ENCODE assay signal across 17 mouse cellular contexts in genomic region chr1:73244016-73244415, GRCm38 (mm10).
"Had no signal": no experiment of that assay in that cellular context is flagged by ENCODE, and none has a peak within 500 bp of the region (broad histone marks: within the 10 kb centered on the region; RNA-seq: fewer than 3 reads in every experiment).

No protein-coding gene starts in this region.

- H3K4me2 ChIP-seq: limb, embryonic 12.5 days; liver, embryonic 13.5 days; lung, embryonic 15.5 days; midbrain, embryonic 11.5 days; midbrain, embryonic 15.5 days; neural tube, embryonic 13.5 days; stomach, embryonic 15.5 days had no signal

- ATAC-seq: liver, postnatal 0 days; midbrain, embryonic 15.5 days had no signal

- H3K27ac ChIP-seq: limb, embryonic 12.5 days; liver, embryonic 13.5 days; lung, embryonic 15.5 days; macrophage; midbrain, embryonic 15.5 days; neural tube, embryonic 13.5 days; stomach, embryonic 15.5 days had no signal

- DNase-seq: kidney, postnatal 14 days; liver; liver, embryonic 13.5 days; liver, postnatal 0 days; lung, postnatal 14 days; retina, postnatal 1 day; right cerebral cortex, postnatal 4 days; thymus, adult 2 months; thymus, postnatal 25 days had no signal

- H3K9me3 ChIP-seq: limb, embryonic 12.5 days; liver, embryonic 13.5 days; lung, embryonic 15.5 days; midbrain, embryonic 15.5 days; neural tube, embryonic 13.5 days; stomach, embryonic 15.5 days had no signal

- H3K4me3 ChIP-seq: limb, embryonic 12.5 days; liver, embryonic 13.5 days; lung, embryonic 15.5 days; megakaryocyte, embryonic 14.5 days; midbrain, embryonic 15.5 days; neural tube, embryonic 13.5 days; stomach, embryonic 15.5 days had no signal

- H3K27me3 ChIP-seq: limb, embryonic 12.5 days; liver, embryonic 13.5 days; lung, embryonic 15.5 days; megakaryocyte, embryonic 14.5 days; midbrain, embryonic 15.5 days; neural tube, embryonic 13.5 days; stomach, embryonic 15.5 days had no signal

- H3K4me1 ChIP-seq: limb, embryonic 12.5 days; liver, embryonic 13.5 days; lung, embryonic 15.5 days; megakaryocyte, embryonic 14.5 days; midbrain, embryonic 15.5 days; neural tube, embryonic 13.5 days; stomach, embryonic 15.5 days had no signal

- H3K36me3 ChIP-seq: limb, embryonic 12.5 days; liver, embryonic 13.5 days; lung, embryonic 15.5 days; midbrain, embryonic 15.5 days; neural tube, embryonic 13.5 days; stomach, embryonic 15.5 days had no signal

- H3K9ac ChIP-seq: limb, embryonic 12.5 days; liver, embryonic 13.5 days; liver, postnatal 0 days; lung, embryonic 15.5 days; midbrain, embryonic 15.5 days; neural tube, embryonic 13.5 days; stomach, embryonic 15.5 days had no signal
